Mouse (Mus musculus): ENCODE measurements around the gene Klf12.

Gene Klf12

DNA sequence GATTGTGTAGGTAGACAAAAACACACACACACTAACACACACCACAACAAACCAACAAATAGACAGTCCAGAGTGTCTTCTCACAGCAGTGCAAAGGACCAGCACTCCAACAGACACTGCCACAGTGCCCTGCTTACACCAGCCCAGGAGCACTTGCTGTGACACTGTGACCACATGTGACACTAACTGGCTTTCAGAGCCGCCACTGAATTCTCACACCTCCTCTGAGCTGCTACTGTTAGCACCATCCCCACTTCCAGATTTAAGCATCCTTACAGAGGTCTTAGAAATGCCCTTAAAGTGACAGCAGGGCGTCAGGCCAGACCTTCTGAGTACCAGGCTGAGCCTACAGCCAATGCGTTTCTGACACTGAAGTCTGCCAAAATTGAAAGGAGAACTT, 48.7 kb downstream of the Klf12 start:
- no peak for DNase-seq (ENCODE audit: extremely low spot score, low spot score)

GRCm38 (mm10) chr14:100231384-100231783, 53.1 kb downstream of the Klf12 start:
- DNase-seq (ENCODE audit: extremely low spot score, low spot score) = no peak

- DNase-seq (ENCODE audit: extremely low spot score, low spot score) = no peak
These were observed 56.4 kb downstream of the Klf12 start for GRCm38 (mm10) chr14:100228120-100228519.

GRCm38 (mm10) chr14:100227717-100228116, 56.8 kb downstream of the Klf12 start:
- DNase-seq (ENCODE audit: extremely low spot score, low spot score) = no peak

DNA sequence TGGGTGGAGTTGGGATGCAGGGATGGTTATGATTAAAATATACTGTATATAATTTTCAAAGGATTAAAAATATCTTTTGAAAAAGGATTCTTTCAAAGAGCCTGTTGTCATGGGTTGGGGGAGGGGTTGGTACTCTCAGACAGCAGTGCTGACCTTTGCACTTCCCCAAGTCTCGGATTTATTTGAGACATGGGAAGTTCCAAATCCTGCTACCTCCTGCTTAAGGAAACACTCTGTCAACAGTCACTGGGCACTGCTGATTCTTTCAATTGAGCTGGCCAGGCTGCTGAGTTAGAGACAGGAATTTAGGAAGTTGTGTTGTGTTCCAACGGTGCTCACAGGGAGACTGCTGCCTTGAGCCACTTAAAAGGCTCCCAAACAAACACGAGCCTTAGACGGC, 60.3 kb downstream of the Klf12 start:
- no peak for DNase-seq (ENCODE audit: extremely low spot score, low spot score)

GRCm38 (mm10) chr14:100222260-100222659, 62.2 kb downstream of the Klf12 start:
- no peak for DNase-seq (ENCODE audit: extremely low spot score, low spot score)

- DNase-seq (ENCODE audit: extremely low spot score, low spot score) = no peak
These were observed 69.2 kb downstream of the Klf12 start for GRCm38 (mm10) chr14:100215213-100215785.

DNA sequence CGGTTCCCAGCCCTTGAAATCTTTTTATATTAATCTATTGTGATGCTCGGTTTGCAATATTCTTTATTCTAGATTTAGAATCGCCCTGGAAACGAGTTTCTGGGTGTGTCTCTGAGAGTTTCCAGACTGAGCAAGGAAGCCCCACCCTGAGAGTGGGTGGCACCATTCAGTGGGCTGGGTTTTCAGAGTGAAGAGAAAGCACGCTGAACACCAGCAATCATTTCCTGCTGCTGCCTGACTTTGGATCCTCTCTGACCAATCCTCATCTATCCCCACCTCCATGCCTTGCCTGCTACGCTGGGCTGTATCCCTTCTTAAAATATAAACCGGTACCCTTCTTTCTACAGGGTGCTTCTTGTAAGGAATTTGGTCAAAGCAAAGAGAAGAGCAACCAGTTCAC, 71.4 kb downstream of the Klf12 start:
- DNase-seq (ENCODE audit: extremely low spot score, low spot score) = no peak

DNA sequence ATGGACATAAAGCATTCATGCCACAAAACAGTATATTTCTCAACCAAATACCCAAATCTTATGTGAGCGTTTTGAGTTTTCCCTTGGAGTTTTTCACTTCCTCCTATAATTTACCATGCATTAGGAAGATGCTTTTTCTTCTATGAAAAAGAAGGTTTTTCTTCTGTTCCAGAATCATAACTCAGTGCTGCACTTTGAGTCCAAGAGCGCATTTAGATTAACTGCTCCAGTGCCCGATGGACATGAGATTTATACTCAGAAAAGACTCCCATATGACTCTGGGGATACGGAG, 72.7 kb downstream of the Klf12 start:
- DNase-seq (ENCODE audit: extremely low spot score, low spot score) = no peak

DNA sequence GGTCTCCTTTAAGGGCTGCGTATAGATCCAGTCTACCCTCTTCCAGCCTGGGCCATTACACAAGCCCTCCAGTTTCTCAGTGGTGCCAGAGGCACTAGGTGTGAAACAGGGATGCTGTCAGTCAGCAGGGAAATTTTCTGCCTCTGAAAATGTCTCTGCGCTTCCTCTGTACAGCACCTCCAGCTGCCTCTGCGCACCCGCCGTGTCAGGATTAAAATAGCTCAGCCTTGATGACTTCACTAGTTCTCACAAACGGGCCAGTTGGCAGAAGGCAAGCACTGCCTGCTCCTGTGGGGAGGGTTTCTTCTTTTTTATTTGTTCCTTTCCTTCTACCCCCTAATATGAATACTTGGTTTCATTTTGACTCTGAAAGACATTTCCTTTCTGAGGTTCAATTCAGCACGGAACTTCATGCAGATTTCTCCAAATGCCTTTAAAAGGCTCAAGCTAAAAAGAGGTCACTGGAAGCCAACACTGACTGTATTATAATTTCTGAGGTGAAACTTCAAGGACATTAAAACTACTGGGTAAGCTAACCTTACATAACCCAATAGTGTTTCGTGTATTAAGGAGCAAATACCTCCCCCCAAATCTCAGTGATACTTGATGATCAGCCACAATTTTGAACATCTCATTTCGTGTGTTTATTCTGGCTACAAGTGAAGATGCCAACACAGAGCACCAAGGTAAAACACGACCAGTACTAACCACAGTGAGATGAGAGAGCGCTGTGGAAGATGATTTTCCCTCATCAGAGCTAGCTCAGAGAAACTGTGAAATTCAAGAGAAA, 73.2 kb downstream of the Klf12 start:
- no peak for DNase-seq (ENCODE audit: extremely low spot score, low spot score)

- no peak for DNase-seq (ENCODE audit: extremely low spot score, low spot score)
These were observed 74.6 kb downstream of the Klf12 start for GRCm38 (mm10) chr14:100209814-100210419.

GRCm38 (mm10) chr14:100207081-100207480, 77.4 kb downstream of the Klf12 start:
- DNase-seq (ENCODE audit: extremely low spot score, low spot score) = no peak

- no peak for DNase-seq (ENCODE audit: extremely low spot score, low spot score)
These were observed 78.3 kb downstream of the Klf12 start for GRCm38 (mm10) chr14:100206207-100206606.

GRCm38 (mm10) chr14:100200058-100200688, 84.3 kb downstream of the Klf12 start:
- DNase-seq (ENCODE audit: extremely low spot score, low spot score) = no peak

GRCm38 (mm10) chr14:100198636-100199035, 85.8 kb downstream of the Klf12 start:
- no peak for DNase-seq (ENCODE audit: extremely low spot score, low spot score)

GRCm38 (mm10) chr14:100197199-100197598, 87.3 kb downstream of the Klf12 start:
- no peak for DNase-seq (ENCODE audit: extremely low spot score, low spot score)

GRCm38 (mm10) chr14:100189490-100190197, 94.8 kb downstream of the Klf12 start:
- DNase-seq (ENCODE audit: extremely low spot score, low spot score) = no peak

DNA sequence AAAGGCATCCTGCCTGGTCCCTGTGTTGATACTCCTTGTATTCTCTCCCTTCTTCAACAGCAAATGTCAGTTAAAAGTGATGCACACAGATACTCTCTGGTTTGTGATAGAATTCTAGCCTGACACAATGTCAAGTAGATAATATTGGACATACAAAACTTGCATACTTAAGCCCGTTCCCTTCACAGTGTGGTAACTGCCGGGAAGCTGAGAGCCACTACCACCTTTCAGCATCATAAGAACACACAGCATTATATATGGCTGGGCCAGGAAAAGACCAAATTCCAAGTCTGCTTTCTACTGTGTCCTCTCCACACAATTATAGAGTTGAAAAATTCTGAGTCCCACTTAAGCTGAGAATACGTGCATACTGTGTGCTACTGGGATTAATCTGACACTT, 97.1 kb downstream of the Klf12 start:
- no peak for DNase-seq (ENCODE audit: extremely low spot score, low spot score)

DNA sequence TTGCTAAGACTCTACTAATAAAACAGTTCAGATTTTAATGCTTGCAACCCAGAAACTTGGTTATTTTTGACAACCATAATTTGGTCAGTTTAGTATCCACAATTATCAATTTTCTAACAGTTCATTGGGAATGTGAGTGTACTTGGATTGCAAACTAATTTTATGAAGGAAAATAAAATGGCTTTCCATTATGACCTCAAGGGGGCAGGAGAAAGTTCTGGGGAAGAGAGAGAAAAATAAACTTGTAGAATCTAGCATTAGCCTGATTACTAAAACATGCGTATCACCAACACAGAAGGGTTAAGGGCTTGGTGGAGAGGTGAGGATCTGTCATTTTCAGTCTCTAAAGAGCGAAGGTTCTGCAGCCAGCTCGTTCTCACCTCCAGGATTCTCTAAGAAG, 106.7 kb downstream of the Klf12 start:
- DNase-seq (ENCODE audit: extremely low spot score, low spot score) = no peak

GRCm38 (mm10) chr14:100165075-100165474, 119.4 kb downstream of the Klf12 start:
- DNase-seq (ENCODE audit: extremely low spot score, low spot score) = no peak

DNA sequence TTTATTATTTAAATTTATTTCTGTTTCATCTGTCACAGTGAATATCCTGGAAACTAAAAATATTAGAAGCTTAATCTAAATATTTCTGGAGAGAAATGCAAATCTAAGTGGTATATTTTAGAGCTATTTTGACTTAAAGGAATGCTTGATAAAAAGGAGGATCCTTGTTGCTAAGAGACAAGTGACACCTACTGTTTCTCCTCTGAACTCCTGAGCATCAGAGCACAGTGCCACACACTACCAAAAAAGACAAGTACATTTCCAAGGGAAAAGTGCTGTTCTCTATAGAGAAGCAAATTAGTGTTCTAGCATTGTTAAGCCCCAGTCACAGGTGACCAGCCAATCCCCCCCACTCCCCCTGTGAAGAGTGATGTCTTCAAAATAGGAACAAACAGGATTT, 127.8 kb downstream of the Klf12 start:
- no peak for DNase-seq (ENCODE audit: extremely low spot score, low spot score)

GRCm38 (mm10) chr14:100147666-100148065, 136.8 kb downstream of the Klf12 start:
- no peak for DNase-seq (ENCODE audit: extremely low spot score, low spot score)

Measured in neural tube, embryonic 10.5 days (tissue).